Mouse (Mus musculus) heart, embryonic 13.5 days (tissue): ENCODE results near the gene Elmod3. TPM values are rescaled to one million over a fixed set of nuclear protein-coding genes. Genes with fewer than 3 reads are reported as not detected.

Experiments
- ATAC-seq: fragments of 200-750 bp; cut with Nextera tagmentation; 2 replicates; pipeline ENCODE4 v1.8.0; 2017; ENCODE audit warnings: moderate TSS enrichment; ENCODE audit not compliant: insufficient number of reproducible peaks, low FRiP score, low TSS enrichment; ENCODE audit errors: extremely low read depth
- H3K27ac ChIP-seq: fragments of 300-500 bp; sonication (generic); replicated peaks from 2 replicates; pipeline ENCODE4 v1.5.1; 2015; ENCODE audit warnings: moderate library complexity, mild to moderate bottlenecking, inconsistent platforms
- H3K27me3 ChIP-seq: fragments of 300-500 bp; sonication (generic); replicated peaks from 2 replicates; pipeline ENCODE4 v1.6.1; 2015; ENCODE audit warnings: mild to moderate bottlenecking, inconsistent platforms
- H3K36me3 ChIP-seq: fragments of 300-500 bp; sonication (generic); 2 replicates; pipeline ENCODE4 v1.6.1; 2015; ENCODE audit warnings: mild to moderate bottlenecking, inconsistent platforms
- H3K4me1 ChIP-seq: fragments of 300-500 bp; sonication (generic); 2 replicates; pipeline ENCODE4 v1.6.1; 2015; ENCODE audit warnings: inconsistent platforms
- H3K4me2 ChIP-seq: fragments of 300-500 bp; sonication (generic); 2 replicates; pipeline ENCODE4 v1.6.1; 2015; ENCODE audit warnings: inconsistent platforms, mild to moderate bottlenecking, moderate library complexity
- H3K4me3 ChIP-seq: fragments of 300-500 bp; sonication (generic); 2 replicates; pipeline ENCODE4 v1.5.1; 2015; ENCODE audit warnings: moderate library complexity, mild to moderate bottlenecking, inconsistent platforms
- H3K9ac ChIP-seq: fragments of 300-500 bp; sonication (generic); 2 replicates; pipeline ENCODE4 v1.6.1; 2015; ENCODE audit warnings: inconsistent platforms, mild to moderate bottlenecking, moderate library complexity
- H3K9me3 ChIP-seq: fragments of 300-500 bp; sonication (generic); 2 replicates; pipeline ENCODE4 v1.6.1; 2016; ENCODE audit warnings: inconsistent platforms
- WGBS: fragments of 180-500 bp; shearing (Covaris S2); methylation state at CpG from one replicate; pipeline ENCODE4 v1.1.7; 2015; ENCODE audit warnings: mixed read lengths; 5-methylcytosine and 5-hydroxymethylcytosine counted together
- polyA plus RNA-seq: library from polyadenylated mRNA; unstranded; fragments of >200 nt; fragmentation: Nextera tagmentation; extraction: Ambion mirVana; gene quantifications from 2 replicates; pipeline ENCODE4 v1.2.1, GENCODE M21; 2015

Gene Elmod3
- polyA plus RNA-seq, 1 experiment from 2014 or later = 10.6 TPM

DNA sequence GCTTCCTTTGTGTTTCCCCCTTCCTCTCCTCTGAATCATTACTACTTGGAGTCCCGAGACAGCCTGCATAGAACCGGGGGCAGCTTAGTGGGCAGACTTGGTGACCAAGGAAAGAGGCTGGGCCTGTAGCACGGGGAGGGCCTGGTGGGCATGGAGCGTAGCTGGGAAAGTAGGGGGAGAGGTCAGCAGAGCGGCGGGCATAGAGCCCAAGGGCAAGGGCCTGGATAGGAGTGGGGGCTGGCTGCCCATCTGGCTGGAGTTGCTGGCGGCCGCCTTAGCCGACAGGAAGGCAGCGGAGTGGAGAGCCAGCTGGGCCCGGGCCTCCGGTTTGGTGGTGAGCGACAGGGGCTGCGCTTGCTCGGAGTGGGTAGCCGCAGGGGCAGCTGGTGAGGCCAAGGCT, 29.1 kb upstream of the Elmod3 start:
- Histone ChIP-seq H3K36me3 (peaks cover 59% of the 10 kb centered on the region), H3K4me3 (no peak overlapping the region), H3K9me3 (no peaks in the 10 kb centered on the region), H3K4me2 (no peak overlapping the region), H3K9ac (no peak overlapping the region), H3K27me3 (no peaks in the 10 kb centered on the region), H3K27ac (no peak overlapping the region), H3K4me1 (no peaks in the 10 kb centered on the region)
- ATAC-seq = no peak
- WGBS = 91% methylated on average over 16 of the region's 16 CpGs

- Histone ChIP-seq H3K4me1 (no peaks in the 10 kb centered on the region; the same call in 1 of the 2 replicates), H3K27me3 (no peaks in the 10 kb centered on the region), H3K9ac (no peak overlapping the region), H3K4me2 (no peak overlapping the region), H3K4me3 (no peak overlapping the region), H3K36me3 (peaks cover 51% of the 10 kb centered on the region), H3K9me3 (no peaks in the 10 kb centered on the region), H3K27ac (no peak overlapping the region)
- 70% methylated on average over 7 of the region's 7 CpGs for WGBS
- ATAC-seq = no peak
Observed at GRCm38 (mm10) chr6:72626391-72626790, 28.2 kb upstream of the Elmod3 start.

- WGBS = 88% methylated on average over 8 of the region's 8 CpGs
- H3K9ac ChIP-seq = no peak overlapping the region
- ATAC-seq = no peak
- H3K9me3 ChIP-seq = no peaks in the 10 kb centered on the region
- no peak overlapping the region for H3K4me2 ChIP-seq
- peaks cover 2% of the 10 kb centered on the region; the same call in 1 of the 2 replicates for H3K4me1 ChIP-seq
- H3K36me3 ChIP-seq = peaks cover 26% of the 10 kb centered on the region
- no peak overlapping the region for H3K4me3 ChIP-seq
- no peaks in the 10 kb centered on the region for H3K27me3 ChIP-seq
- no peak overlapping the region for H3K27ac ChIP-seq
Observed at GRCm38 (mm10) chr6:72623661-72624402, 25.6 kb upstream of the Elmod3 start.

DNA sequence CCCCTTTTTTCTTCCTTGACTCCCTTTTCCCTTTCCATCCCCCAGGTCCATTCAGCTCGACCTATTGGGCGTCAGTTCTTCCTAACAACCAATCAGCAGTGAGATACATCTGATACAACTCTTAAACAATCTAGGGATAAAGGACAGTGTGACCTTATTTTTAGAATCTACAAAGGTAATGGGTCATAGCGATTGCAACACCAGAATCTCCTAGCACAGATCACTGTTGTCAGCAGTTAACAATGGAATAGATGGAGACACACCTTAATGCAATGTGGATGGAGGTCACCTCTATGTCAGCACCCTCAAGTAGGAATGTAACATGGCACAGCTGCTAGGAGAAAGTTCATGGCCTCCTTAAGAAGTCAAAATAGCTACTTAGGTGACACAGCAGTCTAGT, 24.7 kb upstream of the Elmod3 start:
- no peak for ATAC-seq
- no peaks in the 10 kb centered on the region for H3K9me3 ChIP-seq
- H3K27me3 ChIP-seq = no peaks in the 10 kb centered on the region
- no peak overlapping the region for H3K27ac ChIP-seq
- H3K9ac ChIP-seq = no peak overlapping the region
- peaks cover 2% of the 10 kb centered on the region; the same call in 1 of the 2 replicates for H3K4me1 ChIP-seq
- H3K4me3 ChIP-seq = no peak overlapping the region
- WGBS = 28% methylated on average over 3 of the region's 3 CpGs
- H3K36me3 ChIP-seq = peaks cover 19% of the 10 kb centered on the region
- no peak overlapping the region for H3K4me2 ChIP-seq

- no peak for ATAC-seq
- Histone ChIP-seq H3K27ac (peak overlapping the region; percentile 20; the same call in 1 of the 2 replicates), H3K4me3 (no peak overlapping the region), H3K36me3 (no peaks in the 10 kb centered on the region), H3K9me3 (no peaks in the 10 kb centered on the region), H3K4me2 (no peak overlapping the region), H3K9ac (no peak overlapping the region), H3K27me3 (no peaks in the 10 kb centered on the region), H3K4me1 (peaks cover 10% of the 10 kb centered on the region)
- 51% methylated on average over 5 of the region's 5 CpGs for WGBS
Observed at GRCm38 (mm10) chr6:72620920-72621319, 22.7 kb upstream of the Elmod3 start.

GRCm38 (mm10) chr6:72619734-72620532, 21.7 kb upstream of the Elmod3 start:
- Histone ChIP-seq H3K9ac (no peak overlapping the region), H3K4me2 (no peak overlapping the region), H3K27me3 (no peaks in the 10 kb centered on the region), H3K36me3 (0 out of 2 replicates have a peak, but pooled peaks cover 5% of the 10 kb centered on the region), H3K9me3 (no peaks in the 10 kb centered on the region), H3K4me1 (peaks cover 20% of the 10 kb centered on the region), H3K27ac (peak overlapping the region; percentile 58), H3K4me3 (no peak overlapping the region)
- no peak for ATAC-seq
- WGBS = 35% methylated on average over 12 of the region's 12 CpGs

- no peaks in the 10 kb centered on the region for H3K9me3 ChIP-seq
- peaks cover 27% of the 10 kb centered on the region for H3K36me3 ChIP-seq
- ATAC-seq = peak; percentile 91
- H3K9ac ChIP-seq = peak within 1 kb of the TSS; percentile 89
- WGBS = 0% methylated on average over 41 of the region's 41 CpGs
- H3K4me2 ChIP-seq = peak within 1 kb of the TSS; percentile 99
- H3K27ac ChIP-seq = peak within 1 kb of the TSS; percentile 88
- no peaks in the 10 kb centered on the region for H3K27me3 ChIP-seq
- H3K4me3 ChIP-seq = peak within 1 kb of the TSS; percentile 88
- peaks cover 33% of the 10 kb centered on the region for H3K4me1 ChIP-seq
Observed at GRCm38 (mm10) chr6:72616643-72617288, 18.6 kb upstream of the Elmod3 start, which contains the start of gene Tgoln1. TSS of gene Tgoln1 (minus strand) at chr6:72617000.

GRCm38 (mm10) chr6:72615561-72616375, 17.6 kb upstream of the Elmod3 start:
- H3K27ac ChIP-seq = peak overlapping the region; percentile 46

DNA sequence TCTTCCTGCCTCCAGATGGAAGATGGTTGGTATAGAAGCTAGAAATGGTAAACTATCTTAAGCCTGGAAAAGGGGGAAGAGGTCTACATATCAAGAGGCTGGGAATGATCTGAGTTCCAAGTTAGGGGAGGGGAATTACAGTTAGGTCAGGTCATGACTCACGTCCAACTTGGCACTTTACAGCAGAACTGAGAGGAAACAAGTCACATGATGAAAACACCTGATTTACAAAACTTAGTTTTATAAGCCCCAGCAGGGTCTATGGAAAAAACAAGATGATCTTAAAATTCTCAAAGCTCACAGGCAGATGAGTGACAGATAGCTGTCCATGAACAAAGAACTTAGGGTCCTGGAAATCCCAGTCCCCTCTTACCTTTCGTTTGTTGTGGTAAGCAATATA, 16.9 kb upstream of the Elmod3 start:
- WGBS = 38% methylated on average over 2 of the region's 2 CpGs
- Histone ChIP-seq H3K4me3 (peak overlapping the region; percentile 88), H3K4me1 (peaks cover 40% of the 10 kb centered on the region), H3K9ac (peak overlapping the region; percentile 89), H3K27me3 (no peaks in the 10 kb centered on the region), H3K4me2 (peak overlapping the region; percentile 99), H3K36me3 (peaks cover 43% of the 10 kb centered on the region), H3K27ac (no peak overlapping the region), H3K9me3 (no peaks in the 10 kb centered on the region)
- ATAC-seq = no peak

More at GRCm38 (mm10) chr6:72615561-72616375, 17.6 kb upstream of the Elmod3 start:
- Histone ChIP-seq H3K36me3 (peaks cover 37% of the 10 kb centered on the region), H3K9me3 (no peaks in the 10 kb centered on the region), H3K4me2 (peak overlapping the region; percentile 99), H3K27me3 (no peaks in the 10 kb centered on the region), H3K9ac (peak overlapping the region; percentile 89), H3K4me3 (peak overlapping the region; percentile 88), H3K4me1 (peaks cover 34% of the 10 kb centered on the region)
- 17% methylated on average over 25 of the region's 25 CpGs for WGBS
- no peak for ATAC-seq

DNA sequence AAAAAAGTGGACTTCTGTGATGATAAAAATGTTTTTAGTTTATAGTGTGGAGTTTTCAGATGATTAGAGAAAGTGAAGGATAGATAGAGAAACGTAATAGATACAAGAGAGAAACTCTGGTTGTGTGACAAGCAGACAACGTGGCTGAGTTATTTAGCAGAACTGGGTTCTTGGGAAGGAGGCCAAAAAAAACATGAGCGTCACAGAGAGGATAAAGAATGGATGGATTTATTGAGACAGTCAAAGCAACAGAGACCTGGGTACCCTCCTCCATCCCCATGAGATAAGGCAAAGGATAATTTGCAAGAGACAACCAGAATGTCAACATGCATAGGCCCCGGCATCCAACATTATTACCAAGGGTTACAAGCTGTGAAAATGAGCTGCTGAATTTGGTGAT, 12.0 kb upstream of the Elmod3 start:
- no peaks in the 10 kb centered on the region for H3K27me3 ChIP-seq
- peaks cover 84% of the 10 kb centered on the region for H3K36me3 ChIP-seq
- no peak overlapping the region for H3K4me3 ChIP-seq
- H3K9ac ChIP-seq = no peak overlapping the region
- no peak overlapping the region for H3K27ac ChIP-seq
- no peak for ATAC-seq
- no peaks in the 10 kb centered on the region for H3K9me3 ChIP-seq
- WGBS = 60% methylated on average over 4 of the region's 4 CpGs
- H3K4me1 ChIP-seq = peaks cover 28% of the 10 kb centered on the region
- no peak overlapping the region for H3K4me2 ChIP-seq
